Mouse (Mus musculus): ENCODE data around the gene Ywhae. TPM values are rescaled to one million over a fixed set of nuclear protein-coding genes. Genes with fewer than 3 reads are reported as not detected.

The Ywhae gene
- total and polyA plus RNA-seq, 3 experiments, result 219 to 1,033 (median 577) TPM

GRCm38 (mm10) chr11:75772562-75772961 lies 39.9 kb downstream of the Ywhae start:
- Histone ChIP-seq H3K4me1 (ENCODE audit: insufficient read depth, low read depth, low read length) (peaks cover 9% of the 10 kb centered on the region; the same call in 1 of the 2 replicates), H3K27me3 (ENCODE audit: insufficient read depth, low read length) (peaks cover 65% of the 10 kb centered on the region), H3K9me3 (replicated peaks) (no peaks in the 10 kb centered on the region), H3K36me3 (replicated peaks) (peaks cover 11% of the 10 kb centered on the region), H3K4me3 (ENCODE audit: low read depth, low read length) (no peak overlapping the region)
- DNase-seq (ENCODE audit: low spot score), result no peak
- ATAC-seq (ENCODE audit: extremely low read depth, insufficient number of reproducible peaks, low FRiP score, poor library complexity, severe bottlenecking), result no peak
- TF ChIP-seq GATA1 (IDR thresholded peaks at IDR 0.05; ENCODE audit: borderline replicate concordance, low read length) (no peak), TAL1 (conservative IDR thresholded peaks at IDR 0.05; ENCODE audit: low read depth, low read length) (no peak), CTCF (IDR thresholded peaks at IDR 0.05; ENCODE audit: low read depth, low read length) (no peak), GATA2 (IDR thresholded peaks at IDR 0.05; ENCODE audit: borderline replicate concordance, low read depth, low read length) (no peak), POLR2AphosphoS5 (IDR thresholded peaks at IDR 0.05; ENCODE audit: insufficient replicate concordance, low read depth, low read length) (no peak)

- Histone ChIP-seq H3K4me1 (ENCODE audit: insufficient read depth, low read depth, low read length) (no peaks in the 10 kb centered on the region), H3K9me3 (replicated peaks) (no peaks in the 10 kb centered on the region), H3K36me3 (replicated peaks) (no peaks in the 10 kb centered on the region), H3K4me3 (ENCODE audit: low read depth, low read length) (no peak overlapping the region), H3K27me3 (ENCODE audit: insufficient read depth, low read length) (peaks cover 65% of the 10 kb centered on the region)
- ATAC-seq (ENCODE audit: extremely low read depth, insufficient number of reproducible peaks, low FRiP score, poor library complexity, severe bottlenecking) (no peak), DNase-seq (ENCODE audit: low spot score) (no peak)
- TF ChIP-seq GATA1 (IDR thresholded peaks at IDR 0.05; ENCODE audit: borderline replicate concordance, low read length), result no peak
- TF ChIP-seq CTCF (IDR thresholded peaks at IDR 0.05; ENCODE audit: low read depth, low read length), result no peak
- no peak for TF ChIP-seq POLR2AphosphoS5 (IDR thresholded peaks at IDR 0.05; ENCODE audit: insufficient replicate concordance, low read depth, low read length)
- TF ChIP-seq GATA2 (IDR thresholded peaks at IDR 0.05; ENCODE audit: borderline replicate concordance, low read depth, low read length), result no peak
- no peak for TF ChIP-seq TAL1 (conservative IDR thresholded peaks at IDR 0.05; ENCODE audit: low read depth, low read length)
These were observed 43.2 kb downstream of the Ywhae start for GRCm38 (mm10) chr11:75775919-75776318.

- DNase-seq (ENCODE audit: low spot score) (no peak), ATAC-seq (ENCODE audit: extremely low read depth, insufficient number of reproducible peaks, low FRiP score, poor library complexity, severe bottlenecking) (no peak)
- TF ChIP-seq CTCF (IDR thresholded peaks at IDR 0.05; ENCODE audit: low read depth, low read length), result 0 out of 2 replicates have a peak, but pooled peaks have one; percentile 3
- no peak for TF ChIP-seq GATA1 (IDR thresholded peaks at IDR 0.05; ENCODE audit: borderline replicate concordance, low read length)
- Histone ChIP-seq H3K4me3 (ENCODE audit: low read depth, low read length) (no peak overlapping the region), H3K36me3 (replicated peaks) (no peaks in the 10 kb centered on the region), H3K27me3 (ENCODE audit: insufficient read depth, low read length) (peaks cover 33% of the 10 kb centered on the region), H3K4me1 (ENCODE audit: insufficient read depth, low read depth, low read length) (no peaks in the 10 kb centered on the region), H3K9me3 (replicated peaks) (no peaks in the 10 kb centered on the region)
These were observed 49.2 kb downstream of the Ywhae start for GRCm38 (mm10) chr11:75781919-75782318.

GRCm38 (mm10) chr11:75783799-75784198 lies 51.1 kb downstream of the Ywhae start:
- Histone ChIP-seq H3K4me1 (ENCODE audit: insufficient read depth, low read depth, low read length) (no peaks in the 10 kb centered on the region), H3K27me3 (ENCODE audit: insufficient read depth, low read length) (peaks cover 28% of the 10 kb centered on the region), H3K36me3 (replicated peaks) (no peaks in the 10 kb centered on the region), H3K9me3 (replicated peaks) (no peaks in the 10 kb centered on the region), H3K4me3 (ENCODE audit: low read depth, low read length) (no peak overlapping the region)
- ATAC-seq (ENCODE audit: extremely low read depth, insufficient number of reproducible peaks, low FRiP score, poor library complexity, severe bottlenecking), result no peak
- DNase-seq (ENCODE audit: low spot score), result no peak
- no peak for TF ChIP-seq TAL1 (conservative IDR thresholded peaks at IDR 0.05; ENCODE audit: low read depth, low read length)
- no peak for TF ChIP-seq CTCF (IDR thresholded peaks at IDR 0.05; ENCODE audit: low read depth, low read length)
- TF ChIP-seq GATA1 (IDR thresholded peaks at IDR 0.05; ENCODE audit: borderline replicate concordance, low read length), result no peak
- no peak for TF ChIP-seq POLR2AphosphoS5 (IDR thresholded peaks at IDR 0.05; ENCODE audit: insufficient replicate concordance, low read depth, low read length)
- TF ChIP-seq GATA2 (IDR thresholded peaks at IDR 0.05; ENCODE audit: borderline replicate concordance, low read depth, low read length), result no peak

GRCm38 (mm10) chr11:75785897-75786296 lies 53.2 kb downstream of the Ywhae start:
- TF ChIP-seq GATA2 (IDR thresholded peaks at IDR 0.05; ENCODE audit: borderline replicate concordance, low read depth, low read length), result no peak
- no peak for TF ChIP-seq GATA1 (IDR thresholded peaks at IDR 0.05; ENCODE audit: borderline replicate concordance, low read length)
- no peak for TF ChIP-seq POLR2AphosphoS5 (IDR thresholded peaks at IDR 0.05; ENCODE audit: insufficient replicate concordance, low read depth, low read length)
- no peak for TF ChIP-seq TAL1 (conservative IDR thresholded peaks at IDR 0.05; ENCODE audit: low read depth, low read length)
- no peak for TF ChIP-seq CTCF (IDR thresholded peaks at IDR 0.05; ENCODE audit: low read depth, low read length)
- Histone ChIP-seq H3K36me3 (replicated peaks) (no peaks in the 10 kb centered on the region), H3K4me1 (ENCODE audit: insufficient read depth, low read depth, low read length) (no peaks in the 10 kb centered on the region), H3K27me3 (ENCODE audit: insufficient read depth, low read length) (peaks cover 27% of the 10 kb centered on the region), H3K9me3 (replicated peaks) (no peaks in the 10 kb centered on the region), H3K4me3 (ENCODE audit: low read depth, low read length) (no peak overlapping the region)
- DNase-seq (ENCODE audit: low spot score) (no peak), ATAC-seq (ENCODE audit: extremely low read depth, insufficient number of reproducible peaks, low FRiP score, poor library complexity, severe bottlenecking) (no peak)

GRCm38 (mm10) chr11:75792535-75792934 lies 59.9 kb downstream of the Ywhae start:
- no peak for DNase-seq (ENCODE audit: low spot score)
- no peaks in the 10 kb centered on the region for H3K36me3 ChIP-seq (replicated peaks)
- H3K27me3 ChIP-seq (ENCODE audit: insufficient read depth, low read length), result peaks cover 12% of the 10 kb centered on the region
- peaks cover 10% of the 10 kb centered on the region for H3K9me3 ChIP-seq (replicated peaks)
- TF ChIP-seq POLR2AphosphoS5 (IDR thresholded peaks at IDR 0.05; ENCODE audit: insufficient replicate concordance, low read depth, low read length) (no peak), GATA1 (IDR thresholded peaks at IDR 0.05; ENCODE audit: borderline replicate concordance, low read length) (no peak), GATA2 (IDR thresholded peaks at IDR 0.05; ENCODE audit: borderline replicate concordance, low read depth, low read length) (no peak), CTCF (IDR thresholded peaks at IDR 0.05; ENCODE audit: low read depth, low read length) (no peak), TAL1 (conservative IDR thresholded peaks at IDR 0.05; ENCODE audit: low read depth, low read length) (no peak)
- H3K4me3 ChIP-seq (ENCODE audit: low read depth, low read length), result no peak overlapping the region
- ATAC-seq (ENCODE audit: extremely low read depth, insufficient number of reproducible peaks, low FRiP score, poor library complexity, severe bottlenecking), result no peak
- H3K4me1 ChIP-seq (ENCODE audit: insufficient read depth, low read depth, low read length), result no peaks in the 10 kb centered on the region

Measured in G1E (cell line).